Mouse (Mus musculus) cortical plate, adult 2 months (tissue): ENCODE data around the gene Enpp7. TPM values are rescaled to one million over a fixed set of nuclear protein-coding genes. Genes with fewer than 3 reads are reported as not detected.
A peak's percentile ranks its signal among the peaks of the same experiment; 100 is the strongest.

Source experiments
- H3K27ac ChIP-seq: fragments of 200-500 bp; 2 replicates; pipeline ENCODE4 v1.5.1; 2012; ENCODE audit warnings: low read length, control low read depth, inconsistent platforms; ENCODE audit not compliant: insufficient read depth
- H3K4me1 ChIP-seq: fragments of 200-500 bp; 2 replicates; pipeline ENCODE4 v1.6.1; 2011; ENCODE audit warnings: low read length; ENCODE audit not compliant: control insufficient read depth, insufficient read depth
- H3K4me3 ChIP-seq: fragments of 200-500 bp; 2 replicates; pipeline ENCODE4 v1.5.1; 2011; ENCODE audit warnings: mild to moderate bottlenecking, low read length, control low read depth; ENCODE audit not compliant: insufficient read depth
- CTCF ChIP-seq: fragments of 200-500 bp; IDR thresholded peaks from 2 replicates; pipeline ENCODE4 v1.5.1; 2011; ENCODE audit warnings: mild to moderate bottlenecking, control low read depth, low read length; ENCODE audit not compliant: insufficient read depth; ENCODE audit errors: extremely low read depth
- POLR2A ChIP-seq: fragments of 200-500 bp; IDR thresholded peaks from 2 replicates; pipeline ENCODE4 v1.6.1; 2011; ENCODE audit warnings: mild to moderate bottlenecking, low read length, control low read depth; ENCODE audit not compliant: insufficient read depth; ENCODE audit errors: extremely low read depth
- polyA plus RNA-seq: library from polyadenylated mRNA; depleted of rRNA; stranded (reverse); fragments of >200 nt; gene quantifications from 2 replicates; pipeline ENCODE4 v1.2.3, GENCODE M21; 2012

Gene Enpp7
- polyA plus RNA-seq, 1 experiment: not detected

DNA sequence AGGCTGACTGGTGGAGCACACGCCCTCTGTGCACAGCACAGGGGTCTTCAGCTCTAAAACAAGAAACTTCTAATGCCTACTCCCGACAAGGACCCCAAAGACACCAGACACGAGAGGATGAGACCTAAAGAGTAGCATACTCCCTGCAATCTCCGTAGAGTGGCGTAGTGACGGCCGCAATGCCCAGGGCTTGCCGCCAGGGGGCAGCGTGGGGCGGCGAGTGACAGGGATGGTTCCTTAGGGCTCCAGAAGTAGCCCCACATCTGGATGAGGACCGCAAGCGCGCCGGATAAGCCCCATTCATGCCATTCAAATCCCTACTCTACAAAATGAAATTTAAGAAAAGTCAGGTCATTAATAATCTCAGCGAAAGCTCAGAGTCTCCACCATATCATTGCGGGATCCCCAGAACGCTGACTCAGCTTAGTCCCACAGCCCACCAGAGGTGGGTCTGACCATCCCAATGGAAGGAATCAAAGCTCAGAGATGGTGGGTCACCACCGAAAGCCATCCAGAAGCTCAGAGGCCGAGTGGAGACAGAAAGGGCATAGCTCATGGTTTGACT is 16.4 kb upstream of the Enpp7 start:
- TF ChIP-seq POLR2A: no peak
- peak; percentile 58 for TF ChIP-seq CTCF
- Histone ChIP-seq H3K4me1 (no peaks in the 10 kb centered on the region), H3K4me3 (no peak overlapping the region), H3K27ac (no peak overlapping the region)

DNA sequence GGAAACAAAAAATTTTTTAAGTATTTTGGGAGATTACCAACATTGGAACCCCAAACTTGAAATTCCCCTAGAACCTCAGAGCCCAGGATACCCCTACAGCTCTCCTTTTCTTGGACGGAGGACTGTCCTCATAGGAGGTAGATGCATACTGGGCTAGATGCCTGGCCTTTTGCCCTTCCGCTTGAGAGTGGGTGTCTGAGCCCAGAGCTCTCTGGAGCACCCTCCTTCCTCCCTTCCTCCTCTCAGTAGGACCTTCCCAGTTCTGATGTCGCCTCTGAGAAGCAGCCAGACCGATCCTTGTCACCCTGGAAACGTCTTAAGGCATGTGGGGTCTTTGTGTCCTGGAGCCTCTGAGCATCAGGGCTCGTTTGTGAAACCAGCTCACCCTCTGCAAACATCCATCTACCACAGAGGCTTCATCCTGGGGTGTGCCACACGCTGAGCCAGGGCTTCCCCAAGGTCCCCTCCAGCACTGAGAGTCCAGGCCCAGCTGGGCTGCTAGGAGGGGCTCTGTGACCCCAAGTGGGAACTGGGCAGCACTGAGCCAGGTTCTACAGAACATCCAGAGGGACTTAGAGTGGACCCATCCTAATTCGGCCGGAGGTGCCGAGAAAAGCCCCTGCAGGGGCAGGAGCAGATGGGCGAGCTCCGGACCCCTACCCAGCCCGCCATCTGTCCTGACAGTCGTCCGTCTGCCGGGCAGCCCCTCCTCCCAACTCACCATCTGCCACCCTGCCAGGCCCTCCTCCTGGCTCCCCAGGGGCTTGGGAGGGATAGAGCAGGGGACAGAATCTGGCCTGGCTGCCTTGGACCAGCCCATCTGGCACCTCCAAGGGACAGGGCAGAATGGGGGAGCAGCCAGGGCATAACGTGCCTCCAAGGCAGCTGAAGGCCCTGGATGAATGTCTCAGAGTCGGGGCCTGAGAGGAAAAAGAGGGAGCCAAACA is 15.3 kb upstream of the Enpp7 start:
- Histone ChIP-seq H3K4me1 (no peaks in the 10 kb centered on the region), H3K4me3 (no peak overlapping the region), H3K27ac (no peak overlapping the region)
- TF ChIP-seq POLR2A (no peak), CTCF (no peak)

DNA sequence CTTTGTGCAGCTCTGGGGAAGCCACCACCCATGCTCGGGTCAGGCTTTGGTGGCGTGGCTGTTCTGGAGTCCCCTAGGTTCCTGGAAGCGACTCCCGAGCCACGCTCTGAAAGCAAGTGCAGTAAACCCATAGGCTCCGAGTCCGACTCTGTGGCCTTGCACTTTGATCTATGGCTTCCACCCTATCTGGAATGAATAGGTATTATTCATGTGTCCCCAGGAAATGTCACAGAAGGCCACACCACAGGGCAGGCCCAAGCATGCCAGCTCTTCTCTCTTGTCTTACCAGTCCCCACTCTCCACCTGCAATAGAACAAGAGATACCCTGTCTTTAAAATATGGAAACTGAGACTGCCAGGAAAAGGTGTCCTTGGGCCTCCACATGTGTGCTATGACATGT is 13.6 kb upstream of the Enpp7 start:
- TF ChIP-seq POLR2A (no peak), CTCF (no peak)
- Histone ChIP-seq H3K4me3 (no peak overlapping the region), H3K4me1 (no peaks in the 10 kb centered on the region), H3K27ac (no peak overlapping the region)

DNA sequence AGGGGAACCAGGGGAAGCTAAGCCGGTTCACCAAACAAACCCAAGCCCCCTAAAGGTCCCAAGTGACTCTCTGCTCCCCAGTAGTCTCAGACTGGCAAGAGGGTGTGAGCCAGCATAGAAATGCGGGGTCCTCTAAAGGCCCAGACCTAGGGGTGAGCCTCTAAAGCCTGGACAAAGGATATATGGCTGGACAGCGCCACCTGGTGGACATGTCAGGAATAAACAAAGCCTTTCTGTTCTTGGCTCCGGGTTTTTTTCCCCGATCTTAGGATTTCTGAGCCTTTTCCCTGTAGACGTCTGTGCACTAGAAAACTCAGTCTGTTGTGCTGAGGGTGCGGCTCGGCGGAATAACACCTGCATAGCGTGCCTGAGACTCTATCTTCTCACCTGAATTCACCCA is 12.6 kb upstream of the Enpp7 start:
- H3K4me3 ChIP-seq: no peak overlapping the region

DNA sequence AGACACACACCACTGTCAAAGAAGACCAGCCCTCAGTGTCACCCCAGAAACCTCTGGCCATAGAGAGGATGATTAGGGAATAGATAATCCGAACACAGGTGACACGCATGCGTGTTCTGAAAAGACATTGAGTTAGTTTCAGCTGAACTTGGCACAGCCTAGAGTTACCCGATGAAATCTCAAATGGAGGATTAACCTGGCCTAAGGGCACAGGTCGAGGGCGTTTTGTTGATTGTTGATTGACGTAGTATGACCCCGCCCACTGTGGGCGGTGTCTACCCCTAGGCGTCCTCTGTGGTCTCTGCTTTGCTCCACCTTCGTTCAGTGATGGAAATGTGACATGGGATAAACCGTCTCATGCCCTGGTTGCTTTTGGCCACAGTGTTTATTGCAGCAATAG is 12.1 kb upstream of the Enpp7 start:
- H3K27ac ChIP-seq: no peak overlapping the region
- TF ChIP-seq CTCF (no peak), POLR2A (no peak)
- no peak overlapping the region for H3K4me3 ChIP-seq
- no peaks in the 10 kb centered on the region for H3K4me1 ChIP-seq

More for the DNA sequence above, 12.6 kb upstream of the Enpp7 start:
- no peak for TF ChIP-seq POLR2A
- peak; percentile 86 for TF ChIP-seq CTCF
- H3K4me1 ChIP-seq: no peaks in the 10 kb centered on the region
- no peak overlapping the region for H3K27ac ChIP-seq

DNA sequence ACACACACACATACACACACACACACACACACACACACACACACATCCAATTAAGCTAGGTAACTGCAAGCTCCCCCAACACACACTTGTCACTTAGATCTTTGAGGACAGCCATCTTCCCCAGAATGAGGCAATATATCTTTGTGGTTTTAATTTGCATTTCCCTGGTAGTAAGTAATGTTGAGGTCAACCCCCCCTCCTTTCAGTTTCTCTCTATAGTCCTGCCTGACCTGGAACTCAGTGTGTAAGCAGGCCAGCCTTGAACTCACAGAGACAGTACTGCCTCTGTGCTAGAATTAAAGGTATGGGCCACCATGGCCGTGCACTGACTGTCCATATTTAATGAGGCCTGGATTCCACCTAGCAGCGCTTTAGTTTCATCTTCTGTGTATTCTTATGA is 7.6 kb upstream of the Enpp7 start:
- Histone ChIP-seq H3K4me3 (no peak overlapping the region), H3K4me1 (no peaks in the 10 kb centered on the region), H3K27ac (no peak overlapping the region)
- no peak for TF ChIP-seq POLR2A

DNA sequence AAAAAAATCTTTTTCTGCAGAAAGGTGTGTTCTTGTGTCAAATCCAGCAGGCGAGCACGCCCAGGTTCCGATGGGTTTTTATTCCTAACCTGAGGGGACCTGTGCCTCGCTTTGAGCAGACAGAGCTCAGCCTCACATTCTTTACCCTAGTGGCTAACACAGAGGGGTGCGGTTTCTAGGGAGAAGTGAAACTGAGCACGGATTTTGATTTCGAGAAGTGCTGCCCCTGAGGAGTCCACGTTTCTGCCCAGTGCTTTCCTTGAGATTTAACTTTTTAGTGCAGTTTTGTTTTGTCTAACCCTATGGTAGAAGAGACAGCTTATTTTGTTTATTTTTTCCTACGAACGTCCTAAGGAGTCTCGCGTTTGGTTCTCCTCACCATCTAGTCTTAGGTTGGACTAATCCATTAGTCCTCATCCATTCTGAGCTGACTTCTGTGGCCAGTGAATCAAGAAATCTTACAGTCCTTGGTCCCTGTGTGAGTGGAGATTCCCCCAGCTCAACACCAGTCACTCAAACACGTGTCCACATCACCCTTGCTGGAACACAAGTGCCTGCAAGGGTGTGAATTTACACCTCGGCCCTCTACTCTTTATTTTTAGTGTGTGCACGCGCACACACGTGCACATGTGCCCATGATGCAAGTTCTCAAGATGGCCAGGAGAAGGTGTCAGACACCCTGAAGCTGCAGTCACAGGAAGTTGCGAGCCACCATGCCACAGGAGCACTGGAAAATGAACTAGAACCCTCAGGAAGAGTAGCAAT is 6.8 kb upstream of the Enpp7 start:
- TF ChIP-seq CTCF: no peak
- no peak for TF ChIP-seq POLR2A
- no peak overlapping the region for H3K27ac ChIP-seq
- H3K4me3 ChIP-seq: no peak overlapping the region
- H3K4me1 ChIP-seq: no peaks in the 10 kb centered on the region

DNA sequence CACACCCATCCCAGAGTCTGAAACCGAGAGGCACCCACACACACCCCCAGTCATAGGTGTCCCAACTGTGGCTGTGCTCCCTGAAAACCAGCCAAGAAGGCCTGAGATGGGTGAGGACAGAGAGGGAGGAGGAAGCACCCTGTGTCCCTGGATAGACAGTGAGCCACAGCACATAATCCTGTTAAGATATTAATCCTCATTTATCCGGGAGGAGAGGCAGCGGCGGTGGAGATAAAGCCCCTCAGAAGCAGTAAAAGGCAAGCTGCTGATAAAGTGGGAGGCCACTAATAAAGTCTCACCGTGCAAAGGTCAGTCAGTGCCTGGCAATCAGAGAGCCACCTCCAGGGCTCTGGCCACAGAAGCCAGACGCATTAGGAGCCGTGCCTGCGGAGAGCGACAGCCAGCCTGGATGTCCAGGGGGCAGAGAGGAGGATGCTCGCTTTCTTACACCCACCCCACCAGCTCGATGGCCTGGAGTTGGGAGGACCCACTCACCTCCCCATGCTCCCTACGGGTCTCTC is 5.3 kb upstream of the Enpp7 start:
- H3K4me1 ChIP-seq: no peaks in the 10 kb centered on the region
- no peak overlapping the region for H3K27ac ChIP-seq
- TF ChIP-seq CTCF: no peak
- TF ChIP-seq POLR2A: no peak
- H3K4me3 ChIP-seq: no peak overlapping the region

DNA sequence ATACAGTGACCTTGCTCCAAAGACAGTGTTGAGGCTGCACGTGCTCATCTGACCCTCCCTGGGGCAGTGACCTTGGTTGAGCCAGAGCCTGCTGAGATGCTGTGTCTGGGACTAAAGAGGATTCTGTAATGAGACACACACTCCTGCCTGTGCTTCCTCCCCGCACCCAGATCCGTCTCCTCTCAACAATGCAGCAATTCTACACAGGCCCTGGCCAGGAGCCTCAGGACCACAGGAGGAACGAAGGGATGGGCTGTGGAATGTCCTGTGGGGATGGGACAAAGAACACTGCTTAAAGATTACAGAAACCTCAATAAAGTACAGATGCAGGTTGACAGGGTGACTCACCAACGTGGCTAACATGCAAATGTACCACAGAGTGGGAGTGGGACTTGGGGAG is 2.4 kb upstream of the Enpp7 start:
- Histone ChIP-seq H3K27ac (no peak overlapping the region), H3K4me3 (no peak overlapping the region)
- TF ChIP-seq POLR2A: no peak

DNA sequence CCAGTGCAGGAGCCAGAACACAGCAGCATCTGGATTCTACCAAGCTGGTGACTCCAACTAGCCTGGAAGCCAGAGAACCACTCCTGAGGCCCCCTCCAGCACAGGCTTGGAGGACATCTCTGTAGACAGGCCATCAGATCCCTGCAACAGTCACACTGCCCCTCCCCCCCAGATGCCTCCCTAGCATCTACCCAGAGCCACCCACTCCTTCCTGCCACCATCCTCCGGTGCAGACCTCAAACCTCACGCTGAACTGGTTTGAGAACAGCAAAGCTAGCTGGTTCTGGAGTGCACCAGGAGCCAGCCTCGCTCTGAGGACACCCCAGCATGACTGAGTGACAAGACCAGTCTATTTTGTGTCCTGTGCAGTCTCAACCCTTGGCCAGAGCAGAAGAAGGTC is 4.8 kb downstream of the Enpp7 start:
- Histone ChIP-seq H3K4me1 (peaks cover 3% of the 10 kb centered on the region), H3K4me3 (no peak overlapping the region)
- TF ChIP-seq CTCF (no peak), POLR2A (no peak)

More for the DNA sequence above, 2.4 kb upstream of the Enpp7 start:
- H3K4me1 ChIP-seq: no peaks in the 10 kb centered on the region

More for the DNA sequence above, 4.8 kb downstream of the Enpp7 start:
- H3K27ac ChIP-seq: no peak overlapping the region
